Comparison of ENCODE assay signal across 17 mouse cellular contexts in the genomic region with DNA sequence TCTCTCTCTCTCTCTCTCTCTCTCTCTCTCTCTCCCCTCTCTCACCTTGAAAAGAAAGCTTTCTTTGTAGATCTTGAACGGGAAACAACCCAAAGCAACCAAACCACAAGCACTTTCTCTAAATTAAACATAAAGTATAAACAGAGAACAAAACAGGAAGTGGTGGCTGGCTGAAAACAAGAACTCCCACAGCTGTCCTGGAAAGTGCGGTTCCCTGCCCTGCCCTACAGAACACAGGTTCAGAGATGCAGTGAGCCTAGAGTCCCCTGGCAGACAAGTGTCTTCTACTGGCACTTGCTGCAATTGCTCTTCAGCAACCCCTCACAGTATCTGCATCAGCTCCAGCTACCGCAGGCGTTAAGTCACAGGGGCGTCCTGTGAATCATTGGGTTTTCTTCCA. TPM values are rescaled to one million over a fixed set of nuclear protein-coding genes. Genes with fewer than 3 reads are reported as not detected.
DNase-seq lines count a peak whose midpoint lies in the region; ATAC-seq and TF ChIP-seq lines count a peak whose summit lies in the region.
"Had no signal": no experiment of that assay in that cellular context is flagged by ENCODE, and none has a peak within 500 bp of the region (broad histone marks: within the 10 kb centered on the region; RNA-seq: fewer than 3 reads in every experiment).

No protein-coding gene starts in this region.

- peak; percentile 33; the same call in 1 of the 2 replicates for ATAC-seq in liver, postnatal 0 days
- ATAC-seq in liver, embryonic 12.5 days, result no peak
- peak; percentile 87 for ATAC-seq in inflammation-experienced regulatory T-cells, adult 6 months
- no peak for ATAC-seq in hindbrain, embryonic 16.5 days
- ATAC-seq: forebrain, embryonic 15.5 days; midbrain, embryonic 15.5 days had no signal

- peak overlapping the region; percentile 78 for H3K27ac ChIP-seq in liver, postnatal 0 days (ENCODE audit: low read depth)
- H3K27ac ChIP-seq in liver, embryonic 12.5 days, result no peak overlapping the region
- no peak overlapping the region for H3K27ac ChIP-seq in hindbrain, embryonic 16.5 days (ENCODE audit: low read depth, low read length)
- H3K27ac ChIP-seq: forebrain, embryonic 15.5 days; limb, embryonic 15.5 days; midbrain, embryonic 15.5 days; stomach, embryonic 15.5 days had no signal

- no peak for TF ChIP-seq EP300 in liver, postnatal 0 days (IDR thresholded peaks at IDR 0.05; ENCODE audit: low read depth)

- DNase-seq in liver, postnatal 0 days, result peak; percentile 35
- DNase-seq in natural killer cell, adult 2 months (ENCODE audit: low spot score in 2 of 2), result peak; percentile 69 to 80
- DNase-seq in thymus, postnatal 36 days, result peak; percentile 71 to 85
- no peak for DNase-seq in cerebellum, postnatal 36 days
- no peak for DNase-seq in left cerebral cortex, postnatal 14 days (ENCODE audit: low spot score in 2 of 2)
- DNase-seq: cerebellum, adult 2 months; kidney, adult 18-20 months; layer of hippocampus, postnatal 36 days had no signal

- no peaks in the 10 kb centered on the region for H3K36me3 ChIP-seq in liver, postnatal 0 days (replicated peaks; ENCODE audit: insufficient read depth, low read length)
- H3K36me3 ChIP-seq in liver, embryonic 12.5 days, result no peaks in the 10 kb centered on the region
- no peaks in the 10 kb centered on the region for H3K36me3 ChIP-seq in hindbrain, embryonic 16.5 days (ENCODE audit: control insufficient read depth, insufficient read depth, low read length)
- H3K36me3 ChIP-seq: forebrain, embryonic 15.5 days; G1E; heart, embryonic 12.5 days; limb, embryonic 15.5 days; midbrain, embryonic 15.5 days; stomach, embryonic 15.5 days had no signal

- TF ChIP-seq CTCF in liver, postnatal 0 days (IDR thresholded peaks at IDR 0.05; ENCODE audit: low read depth), result no peak

- H3K27me3 ChIP-seq in liver, postnatal 0 days (ENCODE audit: insufficient read depth, low read length), result no peaks in the 10 kb centered on the region; the same call in 1 of the 2 replicates
- H3K27me3 ChIP-seq in liver, embryonic 12.5 days (replicated peaks), result no peaks in the 10 kb centered on the region; the same call in none of the 2 replicates
- no peaks in the 10 kb centered on the region for H3K27me3 ChIP-seq in hindbrain, embryonic 16.5 days (replicated peaks; ENCODE audit: control insufficient read depth, insufficient read depth, low read length)
- H3K27me3 ChIP-seq: forebrain, embryonic 15.5 days; heart, embryonic 12.5 days; limb, embryonic 15.5 days; midbrain, embryonic 15.5 days; stomach, embryonic 15.5 days had no signal

- H3K9me3 ChIP-seq in liver, postnatal 0 days (ENCODE audit: low read length), result no peaks in the 10 kb centered on the region
- no peaks in the 10 kb centered on the region for H3K9me3 ChIP-seq in liver, embryonic 12.5 days (replicated peaks)
- H3K9me3 ChIP-seq in hindbrain, embryonic 16.5 days (ENCODE audit: control insufficient read depth, low read length), result no peaks in the 10 kb centered on the region
- H3K9me3 ChIP-seq: forebrain, embryonic 15.5 days; G1E; heart, embryonic 12.5 days; limb, embryonic 15.5 days; midbrain, embryonic 15.5 days; stomach, embryonic 15.5 days had no signal

- WGBS in liver, postnatal 0 days (ENCODE audit: insufficient replicate concordance), result 36% methylated on average over 5 of the region's 5 CpGs
- WGBS in liver, embryonic 12.5 days (ENCODE audit: insufficient replicate concordance), result 42% methylated on average over 5 of the region's 5 CpGs
- WGBS in hindbrain, embryonic 16.5 days, result 90% methylated on average over 5 of the region's 5 CpGs

- intact Hi-C loops in left cerebral cortex, postnatal 14 days (cut with DNase I), result no loop called here

- H3K4me1 ChIP-seq in liver, postnatal 0 days (ENCODE audit: insufficient read depth), result peaks cover 4% of the 10 kb centered on the region; the same call in 1 of the 2 replicates
- H3K4me1 ChIP-seq in liver, embryonic 12.5 days, result no peaks in the 10 kb centered on the region
- no peaks in the 10 kb centered on the region for H3K4me1 ChIP-seq in hindbrain, embryonic 16.5 days (ENCODE audit: control insufficient read depth, insufficient read depth, low read depth, low read length)
- H3K4me1 ChIP-seq: forebrain, embryonic 15.5 days; midbrain, embryonic 15.5 days had no signal

- no peak overlapping the region for H3K9ac ChIP-seq in liver, postnatal 0 days (replicated peaks)
- H3K9ac ChIP-seq in liver, embryonic 12.5 days, result no peak overlapping the region
- H3K9ac ChIP-seq in hindbrain, embryonic 16.5 days (ENCODE audit: low read depth, low read length), result no peak overlapping the region
- H3K9ac ChIP-seq: forebrain, embryonic 15.5 days; heart, embryonic 12.5 days; limb, embryonic 15.5 days; midbrain, embryonic 15.5 days; stomach, embryonic 15.5 days had no signal

- H3K4me2 ChIP-seq in liver, postnatal 0 days (ENCODE audit: low read depth, low read length), result no peak overlapping the region
- H3K4me2 ChIP-seq in liver, embryonic 12.5 days, result no peak overlapping the region
- H3K4me2 ChIP-seq in hindbrain, embryonic 16.5 days (ENCODE audit: low read length), result no peak overlapping the region
- H3K4me2 ChIP-seq: forebrain, embryonic 15.5 days; heart, embryonic 12.5 days; limb, embryonic 15.5 days; midbrain, embryonic 15.5 days; stomach, embryonic 15.5 days had no signal

- no peak overlapping the region for H3K4me3 ChIP-seq in liver, postnatal 0 days (ENCODE audit: low read depth, low read length)
- H3K4me3 ChIP-seq in liver, embryonic 12.5 days, result no peak overlapping the region
- H3K4me3 ChIP-seq in hindbrain, embryonic 16.5 days (ENCODE audit: low read length), result no peak overlapping the region
- H3K4me3 ChIP-seq: forebrain, embryonic 15.5 days; heart, embryonic 12.5 days; limb, embryonic 15.5 days; midbrain, embryonic 15.5 days; stomach, embryonic 15.5 days had no signal

RNA-seq across cellular contexts. Expression of gene Scml4, which starts 37.5 kb away (rescaled TPM):
- polyA plus RNA-seq in liver, postnatal 0 days (2015; fragmentation: Nextera tagmentation; extraction: Ambion mirVana), result 0.43 and 0.49 TPM in 2 replicates
- polyA plus RNA-seq in liver, embryonic 12.5 days (2016; fragmentation: Nextera tagmentation; extraction: Ambion mirVana), result 0.15 and 0.28 TPM in 2 replicates
- 10 to 100 TPM; 14.0 to 48.5 (median 47.5) TPM for polyA plus RNA-seq in inflammation-experienced regulatory T-cells, adult 6 months (2017; shearing (Covaris generic))
- total RNA-seq in left cerebral cortex, postnatal 14 days (2021), result 1 to 10 TPM; 4.1 to 5.4 TPM
- 9.1 and 11.6 TPM in 2 replicates for polyA plus RNA-seq in hindbrain, embryonic 16.5 days (2015; fragmentation: Nextera tagmentation; extraction: Ambion mirVana)
- total RNA-seq: G1E had no signal
- polyA plus RNA-seq: G1E had no signal

Comparison
In these comparisons a context has a peak if more than half of its experiments do, and no peak if none do; other contexts are left out.
1. ATAC-seq: peak in liver, postnatal 0 days (single experiment) and inflammation-experienced regulatory T-cells, adult 6 months (single experiment); none in liver, embryonic 12.5 days (single experiment) and hindbrain, embryonic 16.5 days (single experiment).
2. DNase-seq: peak in liver, postnatal 0 days (single experiment), natural killer cell, adult 2 months (2 of 2) and thymus, postnatal 36 days (2 of 2); none in cerebellum, postnatal 36 days (0 of 2) and left cerebral cortex, postnatal 14 days (0 of 2).